Mouse (Mus musculus) heart, embryonic 10.5 days (tissue): Measurements from ENCODE around the gene H2al1k. TPM values are rescaled to one million over a fixed set of nuclear protein-coding genes. Genes with fewer than 3 reads are reported as not detected.
"Not testable (repeated sequence)": the region's sequence is repeated elsewhere in the genome, so short reads cannot be mapped to it uniquely, and the experiment has no call there.

Experiments used
- DNase-seq: peaks from one replicate; pipeline ENCODE4 v3.0.0-alpha.2; 2017; ENCODE audit warnings: low spot score
- H3K27ac ChIP-seq: fragments of 300-500 bp; sonication (generic); 2 replicates; pipeline ENCODE4 v1.5.1; 2016; ENCODE audit warnings: mild to moderate bottlenecking
- H3K27me3 ChIP-seq: fragments of 300-500 bp; sonication (generic); 2 replicates; pipeline ENCODE4 v1.6.1; 2016; ENCODE audit warnings: mild to moderate bottlenecking; ENCODE audit not compliant: poor library complexity, insufficient read depth, severe bottlenecking
- H3K36me3 ChIP-seq: fragments of 300-500 bp; sonication (generic); 2 replicates; pipeline ENCODE4 v1.6.1; 2016; ENCODE audit warnings: mild to moderate bottlenecking, moderate library complexity
- H3K4me1 ChIP-seq: fragments of 300-500 bp; sonication (generic); 2 replicates; pipeline ENCODE4 v1.6.1; 2016; ENCODE audit warnings: mild to moderate bottlenecking
- H3K4me3 ChIP-seq: fragments of 300-500 bp; sonication (generic); 2 replicates; pipeline ENCODE4 v1.5.1; 2016; ENCODE audit warnings: mild to moderate bottlenecking, moderate library complexity
- H3K9me3 ChIP-seq: fragments of 300-500 bp; sonication (generic); 2 replicates; pipeline ENCODE4 v1.6.1; 2016; ENCODE audit warnings: mild to moderate bottlenecking, moderate library complexity
- WGBS: fragments of 180-500 bp; shearing (Covaris S2); methylation state at CpG from one replicate; pipeline ENCODE4 v1.1.7; 2016; 5-methylcytosine and 5-hydroxymethylcytosine counted together
- polyA plus RNA-seq: library from polyadenylated mRNA; unstranded; fragments of >200 nt; fragmentation: Nextera tagmentation; extraction: Ambion mirVana; gene quantifications from 2 replicates; pipeline ENCODE4 v1.2.1, GENCODE M21; 2016

Gene H2al1k
- polyA plus RNA-seq = 0.29 TPM in 1 of 2 replicates, not detected in the other

GRCm38 (mm10) chrX:9350327-9350726 is at the start of gene H2al1k:
TSS of gene H2al1k (plus strand) at chrX:9350627.
- not testable (repeated sequence) for H3K4me3 ChIP-seq, H3K27me3 ChIP-seq, H3K27ac ChIP-seq, H3K9me3 ChIP-seq, H3K36me3 ChIP-seq, DNase-seq, H3K4me1 ChIP-seq
- WGBS = no CpG with 5 or more reads among the region's 2 CpGs

- no peak overlapping the region for H3K4me3 ChIP-seq
- H3K4me1 ChIP-seq = no peaks in the 10 kb centered on the region
- WGBS = 83% methylated on average over 5 of the region's 5 CpGs
- no peaks in the 10 kb centered on the region for H3K27me3 ChIP-seq
- H3K27ac ChIP-seq = no peak overlapping the region
- no peaks in the 10 kb centered on the region for H3K9me3 ChIP-seq
- no peak for DNase-seq
- H3K36me3 ChIP-seq = no peaks in the 10 kb centered on the region
Observed at GRCm38 (mm10) chrX:9302791-9303190, 47.6 kb upstream of the H2al1k start.

- H3K27ac ChIP-seq = no peak overlapping the region
- DNase-seq = no peak
- H3K4me3 ChIP-seq = no peak overlapping the region
- no peaks in the 10 kb centered on the region for H3K27me3 ChIP-seq
- no peaks in the 10 kb centered on the region for H3K36me3 ChIP-seq
- H3K4me1 ChIP-seq = no peaks in the 10 kb centered on the region
- H3K9me3 ChIP-seq = no peaks in the 10 kb centered on the region
- 58% methylated on average over 1 of the region's 1 CpGs for WGBS
Observed at GRCm38 (mm10) chrX:9303455-9303854, 47.0 kb upstream of the H2al1k start.

- not testable (repeated sequence) for H3K27me3 ChIP-seq, DNase-seq, H3K4me1 ChIP-seq, H3K4me3 ChIP-seq, H3K27ac ChIP-seq, H3K9me3 ChIP-seq, H3K36me3 ChIP-seq
Observed at GRCm38 (mm10) chrX:9316457-9316856, 34.0 kb upstream of the H2al1k start.

- not testable (repeated sequence) for DNase-seq, H3K27ac ChIP-seq, H3K9me3 ChIP-seq, H3K27me3 ChIP-seq, H3K4me3 ChIP-seq, H3K36me3 ChIP-seq, H3K4me1 ChIP-seq
- WGBS = 88% methylated on average over 17 of the region's 26 CpGs
Observed at GRCm38 (mm10) chrX:9327954-9328353, 22.5 kb upstream of the H2al1k start.

- H3K27me3 ChIP-seq, H3K4me3 ChIP-seq, DNase-seq, H3K27ac ChIP-seq, H3K9me3 ChIP-seq, H3K36me3 ChIP-seq, H3K4me1 ChIP-seq: not testable (repeated sequence)
- WGBS = 86% methylated on average over 12 of the region's 12 CpGs
Observed at GRCm38 (mm10) chrX:9332366-9332962, 18.0 kb upstream of the H2al1k start.

- H3K36me3 ChIP-seq, H3K4me3 ChIP-seq, H3K27ac ChIP-seq, H3K4me1 ChIP-seq, H3K27me3 ChIP-seq, DNase-seq, H3K9me3 ChIP-seq: not testable (repeated sequence)
- 48% methylated on average over 2 of the region's 2 CpGs for WGBS
Observed at GRCm38 (mm10) chrX:9333035-9333434, 17.4 kb upstream of the H2al1k start.

GRCm38 (mm10) chrX:9334996-9335395 is 15.4 kb upstream of the H2al1k start:
- not testable (repeated sequence) for H3K4me1 ChIP-seq, DNase-seq, H3K27ac ChIP-seq, H3K27me3 ChIP-seq, H3K36me3 ChIP-seq, H3K9me3 ChIP-seq, H3K4me3 ChIP-seq
- 68% methylated on average over 1 of the region's 1 CpGs for WGBS

GRCm38 (mm10) chrX:9374012-9374411 is 23.6 kb downstream of the H2al1k start:
- not testable (repeated sequence) for H3K27ac ChIP-seq, H3K4me1 ChIP-seq, DNase-seq, H3K9me3 ChIP-seq, H3K36me3 ChIP-seq, H3K27me3 ChIP-seq, H3K4me3 ChIP-seq
- WGBS = 51% methylated on average over 2 of the region's 2 CpGs

GRCm38 (mm10) chrX:9375927-9376326 is 25.5 kb downstream of the H2al1k start:
- H3K36me3 ChIP-seq, H3K4me1 ChIP-seq, DNase-seq, H3K4me3 ChIP-seq, H3K27me3 ChIP-seq, H3K9me3 ChIP-seq, H3K27ac ChIP-seq: not testable (repeated sequence)

Other genes starting within 250 kb of the H2al1k start
- gene 4930402K13Rik, start 246.1 kb upstream of the H2al1k start, polyA plus RNA-seq = not detected in 2 replicates
- gene Lancl3, start 150.7 kb upstream of the H2al1k start, polyA plus RNA-seq = 0.37 and 0.67 TPM in 2 replicates
- gene Gm14862, start 93.7 kb upstream of the H2al1k start, polyA plus RNA-seq = not detected in 2 replicates
- gene Xk, start 77.9 kb upstream of the H2al1k start, polyA plus RNA-seq = 6.2 and 6.5 TPM in 2 replicates
- 0.79 TPM in 1 of 2 replicates, not detected in the other for gene H2al1m, start 66.9 kb upstream of the H2al1k start, polyA plus RNA-seq
- 0.21 and 0.23 TPM in 2 replicates for gene Cybb, start 137.1 kb downstream of the H2al1k start, polyA plus RNA-seq
- gene H2al1o, start 221.8 kb downstream of the H2al1k start, polyA plus RNA-seq = not detected in 2 replicates